Mouse (Mus musculus): ENCODE data around the gene Reg3b.

DNA sequence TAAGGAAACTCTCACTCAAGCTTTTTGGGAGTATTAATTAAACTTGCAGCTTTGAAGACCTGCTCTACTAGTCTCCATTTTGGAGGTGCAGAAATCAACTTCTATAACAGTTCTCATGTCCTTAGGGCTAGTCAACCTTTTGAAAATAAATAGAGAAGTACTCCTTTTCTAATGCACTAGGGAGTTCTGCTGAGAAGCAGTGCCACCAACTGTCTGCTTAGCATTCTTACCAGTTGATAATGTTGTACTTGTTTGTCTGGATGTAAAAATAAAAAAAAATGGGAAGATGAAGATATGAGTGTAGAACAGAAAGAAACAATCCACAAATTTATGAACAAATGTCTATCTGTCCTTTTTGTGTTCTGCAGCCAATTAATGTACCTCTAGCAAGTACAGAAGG, 42.7 kb upstream of the Reg3b start:
- TF ChIP-seq CTCF (IDR thresholded peaks at IDR 0.05; ENCODE audit: low read depth, low read length) (no peak), POLR2A (IDR thresholded peaks at IDR 0.05; ENCODE audit: borderline replicate concordance, low read depth, low read length) (no peak)
